Mouse (Mus musculus) neural tube, embryonic 14.5 days (tissue): ENCODE data around the gene Nol9. TPM values are rescaled to one million over a fixed set of nuclear protein-coding genes. Genes with fewer than 3 reads are reported as not detected.

ENCODE experiments used
- ATAC-seq: fragments of 200-750 bp; cut with Nextera tagmentation; 2 replicates; pipeline ENCODE4 v1.8.0; 2017; ENCODE audit warnings: low read depth, mild to moderate bottlenecking, moderate TSS enrichment, moderate library complexity
- H3K27ac ChIP-seq: fragments of 300-500 bp; sonication (generic); 2 replicates; pipeline ENCODE4 v1.5.1; 2014; ENCODE audit warnings: low read depth, mild to moderate bottlenecking, control low read depth, low read length, moderate library complexity, mixed read lengths
- H3K27me3 ChIP-seq: fragments of 300-500 bp; sonication (generic); 2 replicates; pipeline ENCODE4 v1.6.1; 2014; ENCODE audit warnings: low read length; ENCODE audit not compliant: control insufficient read depth, insufficient read depth
- H3K36me3 ChIP-seq: fragments of 300-500 bp; sonication (generic); 2 replicates; pipeline ENCODE4 v1.6.1; 2014; ENCODE audit warnings: low read length, mixed read lengths; ENCODE audit not compliant: control insufficient read depth, insufficient read depth
- H3K4me1 ChIP-seq: fragments of 300-500 bp; sonication (generic); 2 replicates; pipeline ENCODE4 v1.6.1; 2014; ENCODE audit warnings: low read length; ENCODE audit not compliant: control insufficient read depth, insufficient read depth
- H3K4me2 ChIP-seq: fragments of 300-500 bp; sonication (generic); 2 replicates; pipeline ENCODE4 v1.6.1; 2014; ENCODE audit warnings: mild to moderate bottlenecking, low read depth, low read length, control low read depth
- H3K4me3 ChIP-seq: fragments of 300-500 bp; sonication (generic); 2 replicates; pipeline ENCODE4 v1.5.1; 2014; ENCODE audit warnings: low read depth, low read length, control low read depth, mixed read lengths
- H3K9ac ChIP-seq: fragments of 300-500 bp; sonication (generic); replicated peaks from 2 replicates; pipeline ENCODE4 v1.6.1; 2014; ENCODE audit warnings: low read depth, mild to moderate bottlenecking, control low read depth, low read length, mixed read lengths
- H3K9me3 ChIP-seq: fragments of 300-500 bp; sonication (generic); 2 replicates; pipeline ENCODE4 v1.6.1; 2016; ENCODE audit warnings: low read length; ENCODE audit not compliant: control insufficient read depth
- WGBS: fragments of 180-500 bp; shearing (Covaris S2); extraction: QIAGEN DNeasy Blood & Tissue Kit; methylation state at CpG from one replicate; pipeline ENCODE4 v1.1.7; 2014; 5-methylcytosine and 5-hydroxymethylcytosine counted together
- polyA plus RNA-seq: library from polyadenylated mRNA; unstranded; fragments of >200 nt; fragmentation: Nextera tagmentation; extraction: Ambion mirVana; gene quantifications from 2 replicates; pipeline ENCODE4 v1.2.1, GENCODE M21; 2014

Nol9 gene
- polyA plus RNA-seq, 1 experiment from 2014 or later = 26.1 TPM

DNA sequence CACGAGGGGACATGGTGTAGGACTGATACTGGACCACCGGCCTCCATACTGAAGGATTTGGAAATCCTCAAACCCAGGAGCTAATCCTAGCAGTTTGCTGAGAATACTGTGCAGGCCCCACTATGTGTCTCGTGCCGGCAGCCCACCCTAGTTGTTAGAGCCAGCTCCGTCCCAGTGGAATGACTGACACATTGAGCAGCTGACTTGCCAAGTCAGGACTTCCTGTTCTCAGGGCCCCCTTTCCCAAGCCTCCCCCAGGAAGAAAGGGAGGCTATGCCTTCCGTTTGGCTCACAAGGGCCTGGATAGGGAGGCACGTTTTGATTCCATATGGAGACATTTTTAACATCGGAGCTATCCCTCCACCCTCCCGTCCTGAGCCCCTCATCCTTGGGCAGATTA lies 51.1 kb downstream of the Nol9 start:
- no peaks in the 10 kb centered on the region for H3K27me3 ChIP-seq
- H3K9ac ChIP-seq = no peak overlapping the region
- no peak for ATAC-seq
- H3K36me3 ChIP-seq = no peaks in the 10 kb centered on the region
- WGBS = 84% methylated on average over 9 of the region's 9 CpGs
- H3K4me2 ChIP-seq = no peak overlapping the region
- no peak overlapping the region for H3K4me3 ChIP-seq
- H3K4me1 ChIP-seq = 0 out of 2 replicates have a peak, but pooled peaks cover 11% of the 10 kb centered on the region
- H3K27ac ChIP-seq = no peak overlapping the region
- H3K9me3 ChIP-seq = no peaks in the 10 kb centered on the region

DNA sequence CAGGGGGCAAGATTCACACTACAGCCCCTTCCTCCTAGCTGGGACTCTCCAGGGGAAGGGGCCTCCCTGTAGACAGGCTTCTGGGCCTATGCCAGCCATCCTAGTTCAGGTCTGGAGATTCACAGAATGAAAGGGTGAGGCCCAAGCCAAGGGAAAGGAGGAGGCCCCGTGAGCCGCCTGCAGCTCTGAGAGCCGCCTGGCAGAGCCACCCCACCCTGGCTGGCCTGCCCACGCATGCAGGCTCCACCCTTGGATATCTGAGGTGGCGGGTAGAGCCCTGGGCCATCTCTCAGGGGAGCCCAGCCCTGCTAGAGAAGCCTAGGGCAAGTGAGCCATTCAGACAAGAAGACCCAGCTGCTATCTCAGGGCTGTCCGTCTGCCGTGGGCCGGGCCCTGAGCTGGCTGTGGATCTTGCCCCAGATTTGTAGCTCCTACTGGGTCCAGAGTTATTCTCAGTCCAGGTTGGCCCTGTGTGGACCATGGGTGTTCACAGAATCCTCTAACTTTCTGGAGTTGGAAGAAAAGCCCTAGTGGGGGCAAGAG lies 53.7 kb downstream of the Nol9 start:
- H3K4me2 ChIP-seq = no peak overlapping the region
- ATAC-seq = no peak
- 0 out of 2 replicates have a peak overlapping the region, but pooled peaks have one; percentile 3 for H3K9ac ChIP-seq
- no peak overlapping the region for H3K4me3 ChIP-seq
- no peaks in the 10 kb centered on the region for H3K36me3 ChIP-seq
- 53% methylated on average over 8 of the region's 8 CpGs for WGBS
- H3K9me3 ChIP-seq = no peaks in the 10 kb centered on the region
- no peaks in the 10 kb centered on the region for H3K27me3 ChIP-seq
- no peak overlapping the region for H3K27ac ChIP-seq
- 0 out of 2 replicates have a peak, but pooled peaks cover 6% of the 10 kb centered on the region for H3K4me1 ChIP-seq

DNA sequence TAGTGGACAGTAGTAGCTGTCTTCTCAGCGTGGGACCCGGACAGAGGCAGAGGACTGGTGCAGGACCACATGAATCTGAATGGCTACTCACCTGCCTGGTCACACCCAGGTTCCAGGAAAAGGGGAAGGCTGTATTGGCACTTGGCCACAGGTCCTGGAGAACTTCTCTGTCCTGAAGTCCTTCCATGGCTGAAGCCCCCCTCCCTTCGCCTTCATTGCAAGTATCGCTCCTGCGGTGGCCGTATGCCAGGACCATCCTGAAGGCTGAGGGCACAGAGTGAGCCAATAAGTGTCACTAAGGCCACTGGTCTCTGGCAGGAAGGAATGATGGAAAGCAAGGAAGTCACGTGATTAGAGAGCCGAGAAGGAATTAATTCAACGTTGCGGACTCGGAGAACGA lies 55.1 kb downstream of the Nol9 start:
- 90% methylated on average over 12 of the region's 12 CpGs for WGBS
- no peaks in the 10 kb centered on the region for H3K4me1 ChIP-seq
- H3K9ac ChIP-seq = no peak overlapping the region
- no peak overlapping the region for H3K27ac ChIP-seq
- ATAC-seq = no peak
- H3K4me3 ChIP-seq = no peak overlapping the region
- no peaks in the 10 kb centered on the region for H3K27me3 ChIP-seq
- H3K4me2 ChIP-seq = no peak overlapping the region
- no peaks in the 10 kb centered on the region for H3K9me3 ChIP-seq
- H3K36me3 ChIP-seq = no peaks in the 10 kb centered on the region

DNA sequence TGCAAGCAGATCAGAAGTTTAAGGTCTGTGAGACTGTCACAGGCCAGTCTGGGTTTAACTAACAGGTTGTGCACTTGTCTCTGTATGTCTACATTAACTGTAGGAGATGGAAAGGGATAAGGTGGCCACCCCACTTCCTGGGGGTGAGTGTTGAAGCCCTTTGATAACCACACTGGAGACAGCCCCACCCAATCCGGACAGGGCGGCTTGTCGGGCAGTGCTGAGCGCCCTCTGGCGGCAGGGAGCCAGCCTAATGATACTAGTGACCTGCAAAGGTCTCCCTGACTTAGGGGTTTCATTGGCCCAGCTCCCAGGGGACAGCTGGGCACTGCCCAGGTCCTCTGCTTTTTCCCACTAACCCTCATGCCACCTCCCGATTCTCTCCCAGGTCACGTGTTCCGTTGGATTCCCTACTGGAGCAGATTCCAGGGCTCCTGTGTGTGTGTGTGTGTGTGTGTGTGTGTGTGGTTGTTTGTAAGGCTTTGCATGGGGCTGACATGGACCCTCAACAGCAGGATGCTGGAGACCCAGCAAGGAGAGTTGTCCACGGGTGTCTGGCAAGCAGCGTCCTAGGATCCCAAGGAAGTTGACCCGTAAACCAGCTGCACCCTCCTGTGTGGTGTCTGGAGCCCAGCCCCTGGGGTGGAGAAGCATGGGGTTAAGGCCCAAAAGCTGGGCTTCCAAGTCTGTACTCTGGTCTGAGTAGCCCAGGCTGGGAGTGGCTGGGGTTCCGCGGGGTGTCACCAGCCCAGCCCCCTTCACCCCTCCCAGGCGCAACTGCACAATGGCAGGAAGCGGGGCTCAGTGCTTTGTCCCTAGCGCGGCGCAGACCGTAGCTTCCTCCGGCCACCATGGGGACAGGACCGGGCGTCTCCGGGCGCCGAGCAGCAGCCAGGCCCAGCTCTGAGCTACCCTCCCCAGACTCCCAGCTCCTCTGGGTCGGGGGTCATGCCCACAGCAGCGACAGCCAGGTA lies 57.1 kb downstream of the Nol9 start:
- Histone ChIP-seq H3K9me3 (no peaks in the 10 kb centered on the region), H3K36me3 (no peaks in the 10 kb centered on the region), H3K4me2 (no peak overlapping the region), H3K9ac (no peak overlapping the region), H3K27ac (no peak overlapping the region), H3K4me1 (no peaks in the 10 kb centered on the region), H3K4me3 (no peak overlapping the region), H3K27me3 (no peaks in the 10 kb centered on the region)
- ATAC-seq = peak; percentile 23; the same call in 1 of the 2 replicates
- 19% methylated on average over 27 of the region's 27 CpGs for WGBS

DNA sequence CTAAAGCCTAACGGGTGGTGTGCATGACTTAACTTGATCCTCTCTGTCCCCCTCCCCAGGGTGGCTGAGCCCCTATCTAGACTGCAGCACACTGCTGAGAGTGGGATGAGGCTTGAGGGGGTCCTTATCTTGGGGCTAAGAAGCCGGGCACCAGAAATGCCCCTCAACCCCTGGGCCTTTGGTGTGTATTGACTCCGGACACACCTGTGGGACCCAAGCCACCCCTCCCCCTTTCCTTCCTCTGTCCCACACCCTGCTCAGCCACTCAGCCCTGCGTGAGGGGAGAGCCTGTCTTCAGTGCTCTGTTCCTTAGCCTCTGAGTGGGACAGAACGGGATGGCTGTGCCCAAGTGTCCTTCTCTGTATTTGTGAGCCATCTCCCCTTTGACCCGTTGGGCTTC lies 57.8 kb downstream of the Nol9 start:
- Histone ChIP-seq H3K27ac (no peak overlapping the region), H3K36me3 (no peaks in the 10 kb centered on the region), H3K4me1 (no peaks in the 10 kb centered on the region), H3K9ac (no peak overlapping the region), H3K4me2 (no peak overlapping the region), H3K4me3 (no peak overlapping the region), H3K9me3 (no peaks in the 10 kb centered on the region), H3K27me3 (no peaks in the 10 kb centered on the region)
- WGBS = 48% methylated on average over 6 of the region's 6 CpGs
- 0 out of 2 replicates have a peak, but pooled peaks have one; percentile 45 for ATAC-seq

DNA sequence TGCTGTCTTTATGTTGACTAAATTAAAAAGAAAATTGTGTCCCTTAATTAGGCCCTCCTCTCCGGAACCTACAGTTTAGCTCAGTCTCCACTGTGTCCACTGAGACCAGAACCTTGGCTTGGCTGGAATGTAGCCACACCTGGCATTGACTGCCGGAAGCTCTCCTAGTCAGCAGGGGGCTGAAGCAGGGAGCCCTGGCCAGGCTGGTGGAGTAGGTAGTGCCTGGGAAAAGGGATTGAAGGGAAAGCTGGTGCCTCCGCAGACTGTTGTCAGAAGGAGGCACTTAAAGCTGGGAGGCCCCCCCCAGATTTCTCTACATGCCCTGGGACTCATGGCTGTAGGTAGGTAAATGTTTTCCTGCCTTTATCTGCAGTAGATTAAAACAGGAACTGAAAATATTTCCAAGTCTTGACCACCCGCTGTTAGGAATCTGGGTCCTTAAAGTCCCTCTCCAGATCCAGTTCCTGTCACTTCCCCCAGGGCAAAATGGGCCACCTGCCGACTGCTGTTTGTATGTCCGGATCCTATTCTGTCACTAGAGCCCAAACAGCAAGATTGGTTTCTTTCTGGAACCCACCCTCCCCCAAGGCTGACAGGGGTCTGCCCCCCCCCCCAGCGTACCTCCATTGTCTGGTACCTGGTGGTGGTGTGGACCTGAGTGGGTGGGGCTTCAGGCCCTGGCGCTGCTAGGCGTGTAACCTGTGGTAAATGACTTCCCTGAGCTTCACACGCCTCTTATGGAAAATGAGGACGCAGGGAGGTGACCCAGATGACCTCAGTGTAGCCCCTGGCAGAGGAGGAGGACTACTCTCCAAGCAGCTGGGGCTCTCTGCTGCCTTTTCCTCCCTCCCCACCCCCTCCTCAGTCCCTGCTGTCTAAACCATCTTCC lies 59.0 kb downstream of the Nol9 start:
- ATAC-seq = no peak
- Histone ChIP-seq H3K9me3 (no peaks in the 10 kb centered on the region), H3K27ac (no peak overlapping the region), H3K36me3 (no peaks in the 10 kb centered on the region), H3K4me1 (no peaks in the 10 kb centered on the region), H3K4me2 (no peak overlapping the region), H3K9ac (no peak overlapping the region), H3K27me3 (no peaks in the 10 kb centered on the region), H3K4me3 (no peak overlapping the region)
- 33% methylated on average over 11 of the region's 11 CpGs for WGBS

DNA sequence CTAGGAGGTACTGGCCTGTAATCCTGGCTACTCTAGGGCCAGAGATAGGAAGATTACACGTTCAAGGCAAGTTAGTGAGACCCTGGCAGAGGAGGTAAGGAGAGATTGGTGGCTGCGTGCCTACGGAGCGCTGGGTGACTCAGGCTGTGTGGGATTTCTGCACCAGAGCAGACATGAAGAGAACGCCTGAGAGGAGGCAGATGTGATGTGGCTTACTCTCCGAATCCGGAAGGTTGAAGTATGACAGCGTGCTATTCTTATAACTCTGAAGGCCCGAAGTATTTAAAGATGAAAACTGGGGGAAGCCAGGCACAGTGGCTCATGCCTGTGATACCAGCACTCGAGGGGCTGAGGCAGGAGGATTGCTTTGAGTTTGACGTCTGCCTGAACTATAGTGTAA lies 61.4 kb downstream of the Nol9 start:
- 83% methylated on average over 11 of the region's 11 CpGs for WGBS
- no peak overlapping the region for H3K4me3 ChIP-seq
- no peak overlapping the region for H3K27ac ChIP-seq
- no peaks in the 10 kb centered on the region for H3K4me1 ChIP-seq
- no peak for ATAC-seq
- H3K4me2 ChIP-seq = no peak overlapping the region
- H3K27me3 ChIP-seq = no peaks in the 10 kb centered on the region
- H3K9me3 ChIP-seq = no peaks in the 10 kb centered on the region
- H3K9ac ChIP-seq = no peak overlapping the region
- H3K36me3 ChIP-seq = 0 out of 2 replicates have a peak, but pooled peaks cover 4% of the 10 kb centered on the region

DNA sequence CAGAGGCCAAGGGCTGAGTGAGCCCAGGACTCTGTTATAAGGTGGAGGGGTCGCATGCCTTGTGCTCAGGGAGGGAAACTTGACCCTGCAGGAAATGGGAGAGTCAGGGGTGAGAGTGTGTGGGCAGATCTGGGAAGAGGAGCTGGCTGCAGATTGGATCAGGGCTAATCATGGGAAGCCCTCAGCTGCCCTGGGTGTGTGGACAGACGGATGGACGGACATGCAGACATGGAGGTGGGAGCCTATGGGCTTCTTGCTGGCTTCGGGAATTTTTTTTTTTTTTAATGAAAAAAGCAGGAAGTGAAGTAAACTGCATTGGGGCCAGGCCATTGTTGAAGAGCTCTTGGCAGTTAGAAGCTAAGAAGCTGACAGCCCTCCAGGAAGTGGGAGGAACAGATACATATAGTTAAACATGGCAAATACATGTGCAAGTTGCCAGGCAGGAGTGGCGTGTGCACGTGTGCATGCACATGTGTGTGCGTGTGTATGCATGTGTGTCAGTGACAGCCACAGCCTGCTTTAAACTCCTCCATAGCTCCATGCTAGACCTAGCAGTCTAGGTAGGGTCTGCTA lies 62.0 kb downstream of the Nol9 start:
- WGBS = 75% methylated on average over 7 of the region's 7 CpGs
- no peaks in the 10 kb centered on the region for H3K9me3 ChIP-seq
- no peak overlapping the region for H3K4me3 ChIP-seq
- H3K27me3 ChIP-seq = no peaks in the 10 kb centered on the region
- 0 out of 2 replicates have a peak, but pooled peaks cover 4% of the 10 kb centered on the region for H3K36me3 ChIP-seq
- H3K4me2 ChIP-seq = no peak overlapping the region
- no peak for ATAC-seq
- no peak overlapping the region for H3K27ac ChIP-seq
- no peaks in the 10 kb centered on the region for H3K4me1 ChIP-seq
- H3K9ac ChIP-seq = no peak overlapping the region; the same call in 1 of the 2 replicates
